Mouse (Mus musculus) T-helper 2 cell (primary cell): ENCODE data around the gene Cuzd1.

ENCODE experiments used
- in situ Hi-C: fragments of 300-600 bp; cut with MboI, MseI; formaldehyde crosslinking; loops from one replicate; pipeline ENCODE4 v1.15.1; 2025; ENCODE audit warnings: high pct_unique_total_duplicates

Gene Cuzd1

DNA sequence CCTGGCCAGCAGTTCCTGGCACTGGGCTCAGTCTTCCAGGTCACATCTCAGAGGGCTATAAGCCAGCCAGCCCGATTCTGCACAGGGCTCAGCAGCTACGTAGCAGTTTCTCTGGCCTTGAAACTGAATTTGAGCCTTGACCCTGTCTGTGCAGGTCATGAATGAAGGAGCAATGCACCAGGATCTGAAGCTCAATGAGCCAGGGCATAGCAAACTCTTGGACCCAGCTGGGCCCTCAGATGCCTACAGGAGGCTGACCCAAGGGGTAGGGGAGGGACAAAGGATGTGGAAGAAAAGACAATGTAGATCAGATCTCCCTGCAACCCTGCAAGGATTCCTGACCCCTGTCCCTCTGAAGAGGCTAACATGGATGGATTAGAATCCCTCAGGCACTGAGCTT lies at the start of gene Cuzd1:
Gene Cuzd1 (minus strand): TSS at position 101 of the 400 bp plus-strand sequence.
- in situ Hi-C loops: no loop called here

DNA sequence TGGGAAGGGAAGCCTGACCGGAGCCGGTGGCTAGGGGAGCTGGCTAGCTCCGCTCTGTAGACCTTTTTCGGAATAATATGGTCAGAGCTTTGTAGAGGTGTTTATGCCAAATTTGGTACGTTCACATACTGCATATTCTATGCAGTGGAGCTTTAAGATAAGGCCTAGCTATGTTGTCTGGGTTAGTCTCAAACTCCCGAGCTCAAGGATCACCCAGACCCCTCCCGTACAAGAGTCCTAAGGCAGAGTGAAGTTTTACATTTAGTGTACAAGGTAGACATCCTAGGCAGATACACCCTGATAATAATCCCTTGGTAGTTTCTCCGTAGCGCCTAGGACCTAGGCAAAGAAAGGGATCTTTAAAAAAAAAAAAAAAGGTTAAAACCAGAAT lies 49.4 kb upstream of the Cuzd1 start:
- in situ Hi-C loops: loop anchor here (25.0 kb wide), 1 partner anchor 834 kb away; no protein-coding TSS in a partner anchor

DNA sequence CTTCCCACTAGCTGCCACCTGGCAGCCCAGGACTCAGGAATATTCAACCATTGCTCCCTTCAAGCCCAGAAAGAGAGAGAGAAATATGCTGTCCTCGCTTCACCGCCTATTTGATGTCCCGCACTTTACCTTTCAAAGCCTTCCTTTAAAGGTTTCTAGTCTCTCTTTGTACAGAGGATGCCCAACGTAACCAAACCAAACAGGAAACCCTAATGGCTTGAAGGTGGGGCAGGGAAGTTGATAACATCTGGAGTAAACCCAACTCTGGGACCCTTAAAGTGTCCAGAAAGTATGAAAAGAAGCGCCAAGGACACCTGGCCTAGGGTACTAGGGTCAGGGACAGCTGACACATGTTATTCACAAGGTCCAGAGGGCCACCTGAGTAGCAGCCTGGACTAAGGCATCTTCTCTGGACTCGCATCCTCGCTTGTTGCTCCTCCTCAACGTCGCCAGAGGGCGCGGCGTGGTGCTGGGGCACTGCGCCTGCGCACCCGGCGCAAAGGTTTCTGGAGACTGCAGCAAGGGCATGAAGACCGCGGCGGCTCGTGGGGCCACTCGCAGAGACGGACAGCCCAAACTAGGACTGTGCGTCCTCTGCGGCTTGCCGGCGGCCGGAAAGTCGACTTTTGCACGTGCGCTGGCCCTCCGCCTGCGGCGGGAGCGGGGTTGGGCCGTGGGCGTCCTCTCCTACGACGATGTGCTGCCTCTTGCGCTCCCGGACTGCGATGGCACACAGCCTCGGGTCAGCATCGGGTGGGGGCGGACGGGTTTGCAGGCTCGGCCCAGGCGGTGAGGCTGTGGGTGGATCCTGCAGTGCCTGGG lies 48.8 kb upstream of the Cuzd1 start, which contains the start of gene Pstk:
Gene Pstk (plus strand): TSS at position 494 of the 822 bp plus-strand sequence.
- in situ Hi-C loops: loop anchor here (25.0 kb wide), 1 partner anchor 834 kb away; no protein-coding TSS in a partner anchor

DNA sequence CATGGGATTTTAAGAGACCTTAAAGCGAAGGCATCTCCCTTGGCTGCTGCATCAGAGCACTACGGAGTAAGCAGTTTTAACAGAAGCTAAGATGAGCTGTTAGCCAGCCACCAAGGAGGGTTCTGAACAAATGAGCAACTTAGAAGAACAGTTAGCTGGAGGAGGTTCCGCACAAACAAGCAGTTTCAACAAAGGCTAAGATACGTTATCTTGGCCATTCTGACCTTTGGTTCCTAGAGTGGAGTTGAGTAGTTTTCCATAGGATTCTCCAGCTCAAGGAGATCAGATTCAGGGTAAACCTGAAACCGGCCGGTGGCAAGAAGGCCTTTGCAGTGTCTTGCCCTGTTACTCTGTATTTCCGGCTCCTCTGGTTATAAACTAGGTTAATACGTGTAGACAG lies 42.0 kb upstream of the Cuzd1 start:
- in situ Hi-C loops: loop anchor here (25.0 kb wide), 1 partner anchor 827 kb away; no protein-coding TSS in a partner anchor

DNA sequence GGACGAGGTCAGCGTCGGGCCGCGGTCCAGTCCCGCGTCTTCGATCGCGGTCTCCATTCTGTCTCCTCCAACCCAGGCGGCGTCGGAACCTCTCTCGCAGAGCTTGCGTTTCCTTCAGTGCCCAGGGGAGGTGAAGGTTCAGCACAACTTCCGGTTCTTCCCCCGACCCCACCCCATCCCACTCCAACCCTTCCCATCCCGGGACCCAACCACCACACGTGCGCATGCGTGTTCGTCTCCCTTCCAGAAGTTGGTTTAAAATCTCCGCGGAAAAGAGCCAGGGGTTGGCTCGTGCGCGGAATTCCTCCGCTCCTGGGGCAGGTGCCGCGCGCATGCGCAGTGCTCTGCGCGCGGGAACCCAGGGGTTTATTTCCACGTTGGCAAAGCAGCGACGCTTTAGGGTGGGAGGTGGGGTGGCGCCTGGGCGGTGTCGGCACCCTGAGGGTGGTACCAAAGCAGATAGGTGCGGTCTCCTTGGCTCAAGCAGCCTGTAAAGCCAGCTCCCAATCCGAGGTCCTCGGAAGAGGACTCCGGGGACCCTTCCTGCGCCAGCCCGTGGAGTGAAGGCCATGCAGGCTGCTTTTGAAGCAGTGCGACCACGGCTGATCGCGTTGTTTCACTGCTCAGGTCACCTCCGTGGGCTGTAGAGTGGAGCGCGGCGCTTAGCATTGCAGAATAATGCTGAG lies 40.7 kb upstream of the Cuzd1 start, which contains the start of gene 2310057M21Rik:
Gene 2310057M21Rik (minus strand): TSS at position 145 of the 686 bp plus-strand sequence.
- in situ Hi-C loops: loop anchor here (25.0 kb wide), 1 partner anchor 825 kb away; no protein-coding TSS in a partner anchor

DNA sequence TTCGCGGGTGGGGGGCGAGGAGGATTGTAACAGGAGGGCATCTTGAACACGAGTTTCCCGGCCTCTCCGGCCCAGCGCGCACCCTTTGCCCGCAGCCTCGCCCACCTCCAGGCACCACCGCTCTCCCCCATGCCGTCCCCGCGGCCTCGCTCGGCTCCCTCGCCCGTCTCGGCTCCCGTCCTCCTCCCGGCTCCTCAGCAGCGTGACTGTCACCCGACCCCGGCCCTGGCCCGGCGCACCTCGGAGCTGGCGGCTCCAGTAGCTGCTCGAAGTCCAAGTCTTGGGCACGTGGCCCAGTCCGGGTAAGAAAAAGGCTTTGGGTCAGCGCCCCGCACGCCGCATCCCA lies 40.1 kb upstream of the Cuzd1 start:
- in situ Hi-C loops: loop anchor here (25.0 kb wide), 1 partner anchor 825 kb away; no protein-coding TSS in a partner anchor

DNA sequence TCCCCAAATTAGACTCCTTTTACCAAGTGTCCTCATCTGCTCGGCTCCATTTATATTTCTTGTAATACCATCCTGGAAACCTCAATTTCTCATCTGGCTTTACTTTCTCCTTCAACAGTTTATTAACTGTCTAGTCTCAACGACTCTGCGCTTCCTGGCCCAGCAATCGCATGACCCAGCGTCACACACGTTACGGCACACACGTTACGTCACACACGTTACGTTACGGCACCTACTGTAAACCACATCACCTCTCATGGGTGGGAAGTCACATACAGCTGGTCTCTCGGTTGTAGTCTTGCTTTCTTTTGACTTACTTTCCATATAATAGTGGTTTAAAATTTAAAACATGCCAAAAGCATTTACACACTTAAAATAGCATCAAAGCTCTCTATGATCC lies 34.0 kb upstream of the Cuzd1 start:
- in situ Hi-C loops: loop anchor here (5.0 to 25.0 kb wide), 2 partner anchors 196 to 819 kb away; no protein-coding TSS in a partner anchor

DNA sequence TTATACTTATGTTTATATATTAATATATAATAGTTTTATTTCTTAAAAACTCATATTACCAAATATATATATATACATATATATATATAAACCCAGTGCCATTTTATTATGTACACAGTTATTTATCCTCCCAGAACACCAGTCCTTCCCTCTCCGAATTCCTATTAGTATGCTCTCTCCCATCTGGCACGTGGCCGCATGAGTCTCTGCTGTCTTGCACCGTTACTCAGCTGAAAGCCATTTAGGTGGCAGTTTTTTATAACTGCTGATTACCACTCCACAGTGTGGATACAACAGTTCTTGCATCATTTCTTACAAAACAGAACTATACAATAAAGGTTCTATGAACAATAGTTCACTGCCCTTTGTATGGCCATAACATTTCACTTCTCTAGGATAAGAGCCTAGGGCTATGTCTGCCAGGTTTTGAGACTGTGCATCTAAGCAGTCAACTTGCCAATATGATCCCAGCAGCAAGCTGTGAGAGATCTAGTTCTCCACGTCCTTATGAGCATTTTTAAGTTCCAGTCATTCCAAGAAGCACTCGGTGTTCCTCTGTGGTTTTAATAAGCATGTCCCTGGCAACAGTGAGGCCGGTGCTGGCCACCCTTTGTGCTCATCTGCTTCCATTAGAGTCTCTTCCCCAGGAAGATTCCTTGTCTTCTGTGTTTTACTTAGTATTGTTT lies 23.9 kb upstream of the Cuzd1 start:
- in situ Hi-C loops: no loop called here

DNA sequence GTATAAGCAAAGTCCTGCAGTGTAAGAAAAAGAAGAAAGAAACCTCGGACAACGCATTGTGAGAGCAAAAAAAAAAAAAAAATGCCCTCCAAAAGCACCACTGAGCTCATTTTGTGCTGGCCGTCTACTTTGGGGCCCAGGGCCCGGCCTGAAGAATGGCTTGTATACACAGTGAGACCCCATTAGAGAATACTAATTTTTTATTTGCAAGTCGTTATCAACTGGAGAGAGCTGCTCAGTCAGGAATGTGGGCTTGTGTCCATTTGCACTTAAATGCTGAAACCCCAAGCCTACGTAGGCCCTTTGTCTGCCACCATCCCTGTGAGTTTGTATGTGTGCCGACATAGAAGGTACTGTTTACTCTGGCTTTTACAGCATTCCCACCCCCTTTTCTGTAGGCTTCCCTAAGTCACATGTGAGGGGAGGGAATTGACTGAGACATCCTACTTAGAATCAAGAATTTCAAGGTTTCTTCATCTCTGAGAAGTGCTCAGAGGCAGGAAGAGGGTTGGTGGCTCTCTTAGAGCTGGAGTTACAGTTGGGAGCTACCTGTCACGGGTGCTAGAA lies 15.5 kb upstream of the Cuzd1 start:
- in situ Hi-C loops: no loop called here

DNA sequence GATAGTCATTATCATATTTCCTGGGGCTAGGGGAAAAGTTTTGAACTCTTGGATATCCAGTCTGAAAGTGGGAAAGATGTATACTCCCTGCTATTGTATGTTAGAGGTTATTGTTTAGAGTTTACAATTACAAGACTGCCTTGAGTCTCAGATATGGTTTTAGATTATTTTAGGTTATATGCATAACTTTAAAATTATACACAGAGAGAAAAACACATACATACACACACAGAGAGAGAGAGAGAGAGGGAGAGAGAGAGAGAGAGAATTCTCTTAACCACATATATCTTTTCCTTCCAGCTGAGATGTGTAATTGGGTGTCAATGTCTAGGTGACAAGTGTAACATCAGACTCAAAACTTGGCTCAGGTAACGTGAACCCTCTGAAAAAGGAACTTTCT lies 11.5 kb upstream of the Cuzd1 start, which contains the start of gene Fam24a:
Gene Fam24a (plus strand): TSS at position 301 of the 400 bp plus-strand sequence.
- in situ Hi-C loops: no loop called here

DNA sequence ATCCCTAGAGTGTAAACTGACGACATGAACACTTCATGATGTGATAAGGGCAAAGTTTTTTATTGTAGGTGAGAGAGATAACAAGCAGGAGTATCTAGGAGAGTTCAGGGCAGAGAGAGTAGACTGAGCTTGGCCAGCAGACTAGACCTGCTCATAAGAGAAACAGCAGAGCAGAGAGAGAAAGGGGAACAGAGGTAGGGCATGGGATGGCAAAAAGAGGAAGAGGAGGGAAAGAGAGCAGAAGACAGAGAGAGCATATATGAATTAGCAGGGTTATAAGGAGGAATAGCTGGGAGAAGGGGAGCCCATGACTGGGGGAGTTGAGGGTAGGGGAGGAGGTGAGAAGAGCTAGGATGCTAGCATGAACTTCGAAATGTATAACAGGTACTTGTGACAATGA lies 9.6 kb upstream of the Cuzd1 start:
- in situ Hi-C loops: no loop called here

DNA sequence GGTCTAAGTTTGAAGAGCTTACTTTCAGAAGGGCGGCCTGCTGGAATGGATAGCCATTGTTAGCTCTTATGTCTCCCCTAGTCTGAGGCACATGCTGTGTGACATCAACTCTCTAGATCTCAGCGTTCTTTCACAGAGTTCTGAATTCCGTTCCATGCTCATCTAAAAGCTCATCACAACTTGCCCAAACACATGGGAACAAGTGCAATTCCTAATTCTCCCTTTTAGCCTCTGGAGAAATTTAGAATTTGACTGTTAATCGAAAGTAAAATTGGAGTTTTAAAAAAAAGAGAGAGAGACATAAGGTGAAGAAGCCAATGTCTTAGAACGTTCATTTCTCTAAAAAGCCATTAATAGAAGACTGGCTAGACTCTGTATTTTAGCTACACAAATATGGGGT lies 7.3 kb upstream of the Cuzd1 start, which contains the start of gene Fam24b:
Gene Fam24b (minus strand): TSS at position 101 of the 400 bp plus-strand sequence.
- in situ Hi-C loops: no loop called here

DNA sequence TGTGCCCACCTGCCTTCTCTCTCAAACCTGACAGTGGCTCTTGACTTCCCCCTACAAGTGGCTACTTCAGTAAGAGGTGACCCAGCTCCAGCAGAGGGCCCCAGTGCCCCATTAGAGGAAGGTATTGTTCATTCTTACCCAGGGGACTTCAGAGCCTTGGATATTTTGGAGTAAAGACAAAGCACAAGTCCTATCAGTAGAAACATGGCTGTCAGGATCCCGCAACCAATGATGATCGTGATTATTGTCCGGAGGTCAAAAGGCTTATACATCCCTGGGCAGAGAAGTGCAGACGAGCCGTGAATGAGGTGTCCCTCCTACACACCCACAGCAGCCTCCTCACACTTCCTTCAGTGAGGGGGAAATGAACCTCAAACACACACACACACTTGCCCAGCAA lies 5.0 kb upstream of the Cuzd1 start:
- in situ Hi-C loops: no loop called here

DNA sequence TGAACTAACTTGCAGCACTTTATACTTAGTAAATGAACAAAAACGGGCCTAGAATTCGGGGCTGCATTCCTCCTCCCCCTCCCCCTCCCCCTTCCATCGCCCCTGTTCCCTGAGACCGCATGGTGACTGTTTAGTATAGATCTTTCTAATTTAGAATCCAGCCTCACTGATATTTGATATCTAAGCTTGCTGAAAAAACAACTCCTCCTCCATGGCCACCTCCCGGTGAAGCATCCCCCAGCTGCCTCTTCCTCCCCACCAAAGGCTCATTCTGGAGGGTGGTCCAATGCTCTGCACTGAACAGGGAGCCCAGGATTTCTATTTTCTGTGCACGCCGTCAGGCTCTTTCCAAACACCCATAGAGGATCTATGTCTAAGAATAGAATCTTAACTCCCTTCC lies 3.8 kb downstream of the Cuzd1 start:
- in situ Hi-C loops: no loop called here

DNA sequence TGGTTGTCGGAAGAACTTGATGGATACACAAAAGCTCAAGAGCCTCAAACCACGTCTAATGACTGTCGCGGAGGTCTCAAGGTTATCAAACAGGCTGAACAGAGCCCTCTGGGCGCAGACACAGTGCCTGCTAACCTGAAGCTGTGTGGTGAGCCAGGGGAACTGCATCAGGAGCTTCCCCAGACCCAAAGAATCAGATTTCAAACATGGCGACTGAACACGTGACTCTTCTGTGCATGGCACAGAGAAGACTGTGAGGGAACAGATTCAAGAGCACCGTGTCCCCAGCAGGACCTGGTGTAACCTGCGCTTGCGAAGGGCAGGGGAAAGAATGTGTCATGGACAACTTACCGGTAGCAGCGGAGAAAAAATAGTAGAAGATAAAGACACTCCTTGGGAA lies 4.5 kb downstream of the Cuzd1 start:
- in situ Hi-C loops: no loop called here

DNA sequence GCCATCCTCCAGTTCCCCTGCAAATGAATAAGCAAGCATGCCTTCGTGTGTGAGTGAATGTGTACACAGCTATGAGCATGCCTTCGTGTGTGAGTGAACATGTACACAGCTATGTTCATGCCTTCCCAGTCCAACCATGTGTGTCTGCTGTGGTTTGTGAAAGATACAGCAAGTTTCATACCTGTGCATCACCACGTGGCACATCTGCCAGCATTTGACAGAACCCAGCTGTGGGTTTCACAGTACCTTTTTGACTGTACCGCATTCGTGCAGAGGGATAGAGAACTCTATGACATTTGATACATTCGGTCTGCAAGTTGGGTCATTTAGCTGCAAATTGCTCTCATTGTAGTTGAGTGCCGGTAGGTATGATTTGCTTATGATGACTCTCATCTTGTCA lies 7.6 kb downstream of the Cuzd1 start:
- in situ Hi-C loops: no loop called here

DNA sequence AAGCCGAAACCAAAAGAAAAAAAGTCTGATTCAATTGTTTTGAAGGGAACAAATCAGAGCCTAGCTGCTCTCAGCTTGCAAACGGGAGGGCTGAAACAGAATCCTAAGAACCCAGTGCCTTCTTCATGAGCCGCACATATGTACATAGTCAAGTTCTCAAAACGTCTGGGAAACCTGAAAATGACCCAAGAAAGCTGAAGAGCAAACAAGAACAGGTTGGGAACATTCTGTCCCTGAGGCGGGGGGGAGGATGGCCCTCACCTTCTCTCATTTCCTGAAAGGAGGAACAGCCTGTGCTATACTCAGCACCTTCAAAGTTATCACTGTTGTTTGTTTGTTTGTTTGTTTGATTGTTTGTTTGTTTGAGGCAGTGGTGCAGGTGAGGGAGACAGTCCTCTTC lies 15.4 kb downstream of the Cuzd1 start:
- in situ Hi-C loops: no loop called here

DNA sequence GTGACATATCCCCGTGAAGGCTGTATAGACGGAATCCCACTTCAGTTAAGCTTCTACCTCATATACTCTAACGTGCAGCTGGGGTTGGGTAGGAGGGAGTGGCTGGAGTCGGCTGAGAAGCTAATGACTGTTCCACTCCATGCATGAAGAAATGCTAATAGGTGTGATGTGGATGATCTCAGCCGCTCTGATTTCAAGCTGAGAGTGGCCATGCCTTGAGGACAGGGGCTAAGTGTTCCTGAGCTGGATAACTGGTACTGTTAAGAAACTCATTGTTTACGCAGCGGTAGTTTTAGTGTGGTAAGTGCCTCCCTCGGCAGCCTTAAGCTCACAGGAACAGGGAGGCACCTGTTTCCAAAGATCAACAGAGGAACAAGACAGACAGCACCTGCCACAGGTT lies 18.8 kb downstream of the Cuzd1 start:
- in situ Hi-C loops: no loop called here

DNA sequence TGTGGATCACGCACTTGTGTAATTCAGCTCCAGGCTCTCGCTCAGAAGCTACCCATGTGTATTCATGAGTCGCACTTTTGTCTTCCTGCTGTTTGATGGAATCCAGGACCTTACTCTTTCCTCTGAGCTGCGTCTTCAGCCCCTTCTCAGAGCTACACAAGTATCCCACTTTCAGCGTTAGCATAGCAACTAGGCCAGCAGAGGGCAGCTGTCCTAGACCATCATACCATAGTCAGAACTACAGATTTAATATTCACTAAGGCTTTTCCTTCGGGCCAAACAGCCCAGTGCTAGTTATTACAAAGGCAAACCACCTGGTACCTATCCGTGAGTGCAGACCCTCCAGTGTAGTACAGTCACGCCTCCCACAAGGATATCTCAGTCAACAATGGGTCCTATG lies 24.9 kb downstream of the Cuzd1 start:
- in situ Hi-C loops: no loop called here

DNA sequence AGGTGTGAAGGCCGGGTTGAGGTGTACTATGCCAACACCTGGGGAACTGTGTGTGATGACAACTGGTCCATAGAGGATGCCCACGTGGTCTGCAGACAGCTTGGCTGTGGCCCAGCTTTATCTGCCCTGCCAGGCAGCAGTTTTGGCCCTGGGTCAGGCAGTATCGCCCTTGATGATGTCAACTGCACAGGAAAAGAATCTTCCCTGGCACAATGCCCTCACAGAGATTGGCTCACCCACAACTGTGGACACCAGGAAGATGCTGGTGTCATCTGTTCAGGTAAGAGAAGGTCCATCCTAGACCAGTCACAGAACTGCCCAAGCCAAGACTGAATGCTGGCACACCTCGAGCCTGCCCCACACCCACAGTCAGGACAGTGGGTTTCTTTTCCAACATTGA lies 56.2 kb downstream of the Cuzd1 start:
- in situ Hi-C loops: no loop called here

DNA sequence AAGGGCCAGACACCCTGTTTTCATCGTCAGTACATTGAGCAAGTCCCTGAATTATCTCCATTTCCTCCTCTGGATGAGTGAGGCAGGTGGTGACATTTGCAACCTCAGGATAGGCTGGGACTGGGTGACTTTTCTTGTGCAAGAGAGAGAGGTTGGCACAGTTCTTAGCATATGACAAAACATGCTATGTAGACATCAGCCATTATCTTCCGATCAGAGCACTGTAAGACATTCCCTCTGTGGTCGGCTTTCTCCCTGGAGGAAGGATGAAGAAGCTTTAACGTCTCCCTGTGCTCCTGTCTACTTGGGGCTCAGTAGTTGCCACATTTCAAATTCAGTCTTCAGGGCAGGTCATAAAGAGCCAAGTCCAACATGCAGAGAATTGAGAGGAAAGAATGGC lies 57.8 kb downstream of the Cuzd1 start:
- in situ Hi-C loops: no loop called here

DNA sequence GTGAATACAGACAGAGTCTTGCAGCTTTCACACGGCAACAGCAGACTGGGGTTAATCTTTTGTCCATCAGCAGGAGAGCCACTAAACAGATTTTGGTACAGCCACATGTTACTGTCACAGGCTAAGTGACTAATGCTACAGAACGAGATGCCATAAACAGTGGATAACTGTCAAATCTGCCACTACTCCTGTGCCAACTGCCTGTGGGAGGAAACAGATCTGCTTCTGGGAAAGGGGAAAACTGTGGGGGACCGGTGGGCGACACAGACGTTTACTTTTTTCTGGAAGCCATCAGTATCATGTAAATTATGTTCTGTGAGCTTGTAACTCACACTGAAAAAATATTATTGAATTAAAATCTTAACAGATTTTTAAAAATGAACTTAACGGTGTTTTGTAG lies 61.1 kb downstream of the Cuzd1 start:
- in situ Hi-C loops: no loop called here
